Mouse (Mus musculus) C2C12 (cell line): ENCODE data around the gene Lzts2.

Experiments used
- CTCF ChIP-seq: IDR thresholded peaks from one replicate; pipeline ENCODE4 v1.5.1; 2011; ENCODE audit not compliant: control insufficient read depth, insufficient read depth, insufficient read length
- FOSL1 ChIP-seq: IDR thresholded peaks from one replicate; pipeline ENCODE4 v1.8.0; 2011; ENCODE audit warnings: mild to moderate bottlenecking, low read length; ENCODE audit not compliant: poor library complexity, insufficient read depth, severe bottlenecking
- MAX ChIP-seq: IDR thresholded peaks from one replicate; pipeline ENCODE4 v1.6.1; 2011; ENCODE audit warnings: mild to moderate bottlenecking, control low read depth
- MYOD1 ChIP-seq: IDR thresholded peaks from one replicate; pipeline ENCODE4 v1.6.1; 2011; ENCODE audit warnings: low read depth; ENCODE audit not compliant: control insufficient read depth, insufficient read length
- USF1 ChIP-seq: IDR thresholded peaks from one replicate; pipeline ENCODE4 v1.6.1; 2011; ENCODE audit warnings: low read depth, mild to moderate bottlenecking, control low read depth, moderate library complexity

GRCm38 (mm10) chr19:45002301-45002700, 11.9 kb upstream of the Lzts2 start:
- TF ChIP-seq CTCF (no peak), MAX (no peak), USF1 (no peak), MYOD1 (no peak), FOSL1 (no peak)
